Mouse (Mus musculus) brain, adult 2 months (tissue): Measurements from ENCODE around the gene Bpifb6.

Experiments
- DNase-seq: peaks from one replicate; pipeline ENCODE4 v3.0.0; 2011; ENCODE audit warnings: low read depth, low spot score

The Bpifb6 gene

GRCm38 (mm10) chr2:153900088-153900487 is at the start of gene Bpifb6:
Gene Bpifb6, plus strand, starts transcription at chr2:153900388.
- no peak for DNase-seq

- DNase-seq: peak; percentile 81
These were observed 49.2 kb upstream of the Bpifb6 start for GRCm38 (mm10) chr2:153851030-153851360.

- DNase-seq: no peak
These were observed 46.6 kb upstream of the Bpifb6 start for GRCm38 (mm10) chr2:153853544-153853943.

DNA sequence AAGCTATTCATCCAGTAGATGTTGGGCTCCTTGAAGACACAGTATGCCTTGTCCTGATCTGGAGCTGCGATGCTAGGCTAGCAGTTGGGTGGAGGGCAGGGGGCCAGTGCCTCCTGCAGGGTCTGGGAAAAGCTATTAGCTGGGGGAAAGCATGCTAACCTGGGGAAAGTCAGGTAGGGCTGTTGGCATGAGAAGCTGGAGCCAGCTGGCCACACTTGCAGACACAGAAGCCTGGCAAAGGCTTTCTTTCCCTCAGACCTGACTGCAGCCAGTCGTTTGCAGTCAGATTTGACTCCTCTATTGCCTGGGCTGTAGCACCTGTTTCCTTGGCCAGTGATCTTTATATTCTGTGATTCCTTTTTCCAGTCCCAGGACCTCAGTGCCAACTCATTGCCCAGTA is 40.6 kb upstream of the Bpifb6 start:
- peak; percentile 87 for DNase-seq

DNA sequence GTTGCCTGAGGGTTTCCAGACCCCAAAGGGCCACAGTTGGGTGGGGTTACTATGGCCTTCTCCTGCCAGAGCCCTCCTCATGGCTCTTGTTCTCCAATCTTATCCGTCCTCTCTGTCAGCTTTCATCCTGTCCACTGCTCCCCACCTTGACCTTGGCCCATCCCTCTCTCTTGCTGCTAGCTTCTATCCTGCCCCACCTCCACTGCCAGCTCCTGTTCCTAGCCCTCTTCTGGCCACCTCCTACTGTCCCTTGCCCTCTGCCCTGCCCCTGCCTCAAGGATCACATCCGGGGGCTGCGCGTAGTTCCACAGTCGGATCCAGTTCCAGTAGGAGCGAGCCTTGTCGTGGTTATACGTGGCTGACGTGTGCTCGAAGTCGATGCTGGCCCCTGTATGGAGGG is 39.9 kb upstream of the Bpifb6 start:
- DNase-seq: no peak

- DNase-seq: no peak
These were observed 39.5 kb upstream of the Bpifb6 start for GRCm38 (mm10) chr2:153860715-153861114.

GRCm38 (mm10) chr2:153861960-153862359 is 38.2 kb upstream of the Bpifb6 start:
- peak; percentile 4 for DNase-seq

- DNase-seq: no peak
These were observed 29.2 kb upstream of the Bpifb6 start, which contains the start of gene Sun5 for GRCm38 (mm10) chr2:153870984-153871383. Gene Sun5, minus strand, starts transcription at chr2:153871084.

- no peak for DNase-seq
These were observed 25.4 kb upstream of the Bpifb6 start, which contains the start of gene Bpifb2 for GRCm38 (mm10) chr2:153874745-153875144. Gene Bpifb2, plus strand, starts transcription at chr2:153875045.

DNA sequence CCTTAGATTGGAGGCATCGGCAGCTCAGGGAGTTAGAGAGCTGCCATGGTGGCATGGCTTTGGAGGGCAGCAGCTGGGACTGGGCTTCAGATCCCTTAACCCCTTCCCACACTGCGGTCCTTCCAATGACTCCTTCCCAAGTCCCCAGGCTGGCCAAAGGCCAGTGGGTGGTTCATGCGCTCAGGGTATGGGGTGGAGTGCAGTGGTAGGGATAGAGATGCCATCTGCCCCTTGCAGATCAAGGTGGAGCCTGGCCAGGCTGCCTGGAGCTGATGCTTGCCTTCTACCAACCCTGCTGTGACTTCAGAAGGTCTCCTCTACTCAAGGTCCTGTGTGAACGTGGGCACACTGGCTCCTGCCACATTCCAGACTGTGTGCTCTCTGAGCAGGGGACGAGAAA is 1.1 kb upstream of the Bpifb6 start:
- DNase-seq: peak; percentile 29

DNA sequence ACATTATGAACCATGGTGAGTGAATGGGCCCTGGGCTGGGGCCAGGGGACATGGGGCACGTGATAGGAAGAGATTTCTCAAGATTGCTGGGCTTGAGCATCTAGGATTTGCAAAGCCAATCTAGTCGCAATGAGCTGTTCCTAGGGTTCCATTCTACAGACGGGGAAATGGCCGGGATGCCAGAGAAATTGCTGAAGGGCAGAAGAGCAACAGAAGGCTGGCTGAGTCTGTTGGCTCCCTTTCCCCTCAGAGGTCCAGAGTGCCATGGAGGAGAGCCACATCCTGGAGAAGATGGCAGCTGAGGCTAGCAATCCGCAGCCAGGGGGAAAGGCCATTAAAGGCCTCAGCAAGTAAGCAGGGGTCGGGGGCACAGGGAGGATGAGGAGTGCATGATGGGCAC is 2.5 kb downstream of the Bpifb6 start:
- peak; percentile 88 for DNase-seq

GRCm38 (mm10) chr2:153906626-153907025 is 6.4 kb downstream of the Bpifb6 start:
- no peak for DNase-seq

DNA sequence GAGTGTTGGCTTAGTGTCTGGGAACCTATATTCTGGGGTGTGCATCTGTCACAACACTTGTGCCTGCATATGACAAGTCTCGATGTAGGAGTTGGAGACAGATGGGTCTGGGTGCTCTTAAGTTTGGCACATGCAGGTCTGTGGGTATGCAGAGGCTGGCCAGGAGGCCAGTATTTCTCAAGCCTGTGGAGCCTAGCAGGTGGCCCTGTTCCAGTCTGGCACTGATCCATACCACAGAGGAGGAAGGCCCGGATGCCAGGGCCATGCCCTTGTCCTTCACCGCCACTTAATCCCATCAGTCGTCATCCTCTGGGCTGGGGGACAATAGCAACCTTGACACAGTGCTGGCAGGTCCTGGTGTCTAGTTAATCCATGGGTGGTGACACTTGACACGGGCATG is 14.0 kb downstream of the Bpifb6 start:
- peak; percentile 76 for DNase-seq

- no peak for DNase-seq
These were observed 17.7 kb downstream of the Bpifb6 start, which contains the start of gene Bpifb3 for GRCm38 (mm10) chr2:153917930-153918329. Gene Bpifb3, plus strand, starts transcription at chr2:153918230.

GRCm38 (mm10) chr2:153921246-153921645 is 21.1 kb downstream of the Bpifb6 start:
- DNase-seq: peak; percentile 84

DNA sequence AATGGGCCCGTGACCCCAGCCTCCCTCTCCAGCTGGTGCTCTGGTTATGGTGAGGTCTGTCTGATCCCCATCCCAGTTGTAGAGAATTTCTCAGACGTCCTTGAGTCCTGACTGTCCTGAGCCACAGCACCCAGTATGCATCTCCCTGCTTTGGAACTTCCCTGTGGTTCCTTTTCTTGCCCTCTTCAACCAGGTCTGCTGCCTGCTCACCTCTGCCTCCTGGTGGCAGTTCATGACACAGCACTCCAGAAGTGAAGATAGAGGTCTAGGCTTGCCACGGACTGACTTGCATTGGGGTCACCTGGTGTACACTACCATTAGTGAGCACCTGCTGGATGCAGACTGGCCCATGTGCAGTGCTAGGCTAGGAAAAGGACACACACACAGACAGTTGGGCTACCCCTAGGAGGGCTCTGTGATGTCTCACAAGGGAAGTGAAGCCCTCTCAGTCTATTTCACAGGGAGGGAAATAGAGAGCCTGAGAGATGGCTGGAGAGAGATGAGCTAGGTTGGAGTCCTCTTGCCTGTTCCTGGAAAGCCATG is 29.8 kb downstream of the Bpifb6 start:
- DNase-seq: peak; percentile 50

- peak; percentile 55 for DNase-seq
These were observed 30.9 kb downstream of the Bpifb6 start for GRCm38 (mm10) chr2:153931125-153931524.

- peak; percentile 18 for DNase-seq
These were observed 33.1 kb downstream of the Bpifb6 start for GRCm38 (mm10) chr2:153933311-153933710.

DNA sequence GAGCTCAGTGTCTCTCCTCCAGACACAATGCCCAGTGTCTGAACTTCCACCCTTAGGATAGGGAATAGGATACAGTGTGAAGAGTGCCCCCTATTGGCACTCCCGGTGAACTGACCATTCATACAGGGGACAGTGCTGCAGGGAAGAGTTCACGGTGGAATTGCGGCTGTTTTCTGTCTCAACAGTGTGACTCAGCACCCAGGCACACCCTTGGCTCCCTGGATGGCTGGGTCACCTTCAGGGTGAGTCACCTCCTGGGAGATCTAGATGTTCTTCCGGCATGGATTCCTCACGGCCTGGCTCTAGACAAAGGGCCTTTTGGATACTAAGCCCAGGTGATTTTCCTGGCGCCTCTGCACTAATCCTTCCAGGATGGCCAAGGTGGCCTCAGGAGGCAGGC is 35.2 kb downstream of the Bpifb6 start:
- DNase-seq: no peak

DNA sequence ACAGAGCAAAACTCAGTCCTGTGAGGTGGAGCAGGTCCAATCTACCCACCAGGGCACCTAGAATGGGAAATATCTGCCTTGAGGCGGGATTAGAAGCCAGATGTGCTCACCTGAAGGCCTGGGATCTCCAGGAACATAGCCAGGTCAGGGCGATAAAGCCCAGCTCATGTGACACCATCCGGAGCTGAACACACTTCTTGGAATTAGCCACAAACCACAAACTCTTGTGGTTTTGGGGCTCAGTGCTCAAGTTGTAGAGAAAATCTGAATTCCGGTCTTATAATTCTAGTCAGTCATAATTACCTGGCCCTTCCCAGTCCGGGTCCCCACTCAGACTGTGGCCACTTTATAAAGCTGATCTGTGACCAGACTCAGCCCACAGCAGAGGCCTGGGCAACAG is 37.7 kb downstream of the Bpifb6 start, which contains the start of gene Bpifb4:
Gene Bpifb4 (plus strand): TSS at position 370 of the 400 bp plus-strand sequence.
- no peak for DNase-seq

DNA sequence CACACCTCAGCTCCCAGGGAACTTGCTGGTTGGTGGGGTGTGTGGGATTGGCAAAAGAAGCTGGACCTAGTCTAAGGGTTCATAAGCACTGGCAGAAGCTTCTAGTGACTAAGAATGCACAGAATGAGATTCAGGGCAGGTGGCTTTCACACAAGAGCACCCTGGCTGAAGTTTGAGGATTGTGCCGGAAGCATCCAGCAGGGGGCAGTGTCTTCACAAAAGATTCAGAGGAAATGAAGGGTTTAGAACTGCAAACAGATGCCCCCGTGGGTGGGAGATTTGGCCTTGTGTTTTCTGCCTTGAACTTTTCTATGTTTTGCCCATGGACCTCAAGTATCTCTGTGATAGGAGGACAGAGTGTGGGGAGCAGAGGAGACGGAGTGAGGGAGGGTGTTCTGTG is 43.3 kb downstream of the Bpifb6 start:
- DNase-seq: peak; percentile 79

DNA sequence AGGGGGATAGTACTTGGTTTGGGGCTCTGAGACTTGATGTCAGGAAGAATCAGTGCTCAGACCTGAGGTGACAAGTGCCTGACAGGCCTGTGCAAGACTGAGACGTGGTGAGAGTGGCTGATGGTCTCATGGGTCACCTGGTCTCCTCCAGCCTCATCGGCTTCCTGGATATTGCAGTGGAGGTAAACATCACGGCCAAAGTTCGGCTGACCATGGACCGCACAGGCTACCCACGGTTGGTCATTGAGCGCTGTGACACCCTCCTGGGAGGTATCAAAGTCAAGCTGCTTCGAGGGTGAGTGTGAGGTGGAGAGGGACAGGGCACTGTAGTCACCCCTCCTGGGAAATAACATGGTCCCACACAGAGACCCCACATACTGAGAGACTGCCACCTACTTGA is 44.4 kb downstream of the Bpifb6 start:
- DNase-seq: no peak

GRCm38 (mm10) chr2:153952897-153953296 is 52.7 kb downstream of the Bpifb6 start:
- peak; percentile 78 for DNase-seq

DNA sequence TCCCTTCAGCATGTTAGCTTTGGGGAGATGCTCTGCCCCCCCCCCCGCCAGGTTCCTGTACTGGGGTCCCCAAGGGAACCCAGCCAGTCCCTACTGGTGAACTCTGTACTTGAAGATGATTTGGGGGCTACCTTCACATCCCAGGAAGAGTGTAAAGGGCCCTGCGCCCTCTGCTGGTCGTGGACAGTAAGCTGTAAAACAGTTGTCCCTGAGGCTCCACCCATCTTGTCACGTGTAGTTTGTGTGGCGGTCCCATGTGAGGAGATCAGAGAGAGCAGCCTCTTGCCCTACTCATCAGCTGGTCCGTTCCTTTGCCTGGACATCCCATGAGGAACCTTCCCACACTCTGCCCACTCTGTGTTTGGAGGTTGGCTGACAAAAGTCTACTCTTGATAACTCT is 53.6 kb downstream of the Bpifb6 start:
- peak; percentile 54 for DNase-seq
